Mouse (Mus musculus): ENCODE measurements at regions not wholly inside any gene's neighbourhood (a gene's known extent, or its start where the extent isn't known, plus 50 kb on each side); places are given as distances from the start of the nearest gene placed in this dataset.

DNA sequence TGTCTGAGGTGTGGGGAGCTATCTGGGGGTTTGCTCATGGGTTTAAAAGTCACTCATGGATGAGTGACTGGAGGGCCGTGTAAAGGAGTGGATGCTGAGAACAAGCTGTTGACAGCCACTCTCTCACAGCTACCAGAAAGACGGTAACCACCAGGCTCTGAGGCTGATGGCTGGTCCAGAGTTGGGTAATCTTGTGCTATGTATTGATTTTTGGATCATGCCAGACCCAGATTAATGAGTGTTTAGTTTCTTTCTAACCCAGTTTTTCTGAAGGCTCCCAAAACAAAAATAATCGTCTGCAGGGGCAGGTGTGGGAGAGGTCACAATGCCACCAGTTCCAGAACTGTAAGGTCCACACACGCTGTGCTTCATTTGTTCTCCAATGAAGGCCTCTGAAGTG lies 144.9 kb downstream of the Gadd45g start:
- WGBS: 83% methylated on average over 4 of the region's 4 CpGs
- no peak for ATAC-seq

DNA sequence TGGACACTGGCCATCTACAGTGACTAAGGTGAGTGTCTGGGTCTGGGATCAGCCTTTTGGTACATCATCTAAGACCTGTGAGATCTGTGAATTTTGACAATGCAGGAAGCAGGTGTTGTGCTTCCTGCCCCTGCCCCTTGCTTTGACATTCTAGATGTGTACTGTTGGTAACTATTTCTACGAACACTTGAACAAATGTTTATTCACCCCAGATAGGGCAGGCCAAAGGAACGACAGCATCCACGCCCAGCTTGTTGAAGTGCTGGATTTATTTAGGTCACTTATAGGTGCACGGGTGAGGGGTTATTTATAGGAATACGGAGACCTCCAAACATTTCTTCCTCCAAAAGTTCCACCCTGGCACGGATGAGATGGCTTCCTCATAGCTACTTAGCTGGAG lies 146.4 kb downstream of the Gadd45g start:
- H3K4me1 ChIP-seq (ENCODE audit: control insufficient read depth, insufficient read depth, low read depth, low read length): no peaks in the 10 kb centered on the region
- no peaks in the 10 kb centered on the region for H3K27me3 ChIP-seq (replicated peaks; ENCODE audit: control insufficient read depth, insufficient read depth, low read length)
- 86% methylated on average over 6 of the region's 6 CpGs for WGBS
- no peak overlapping the region for H3K4me2 ChIP-seq (ENCODE audit: low read length)
- 0 out of 2 replicates have a peak, but pooled peaks cover 2% of the 10 kb centered on the region for H3K9me3 ChIP-seq (ENCODE audit: control insufficient read depth, low read length)
- no peak for ATAC-seq
- H3K36me3 ChIP-seq (ENCODE audit: control insufficient read depth, insufficient read depth, low read length): no peaks in the 10 kb centered on the region
- no peak overlapping the region for H3K27ac ChIP-seq (ENCODE audit: low read depth, low read length)
- no peak overlapping the region for H3K4me3 ChIP-seq (ENCODE audit: low read length)
- H3K9ac ChIP-seq (ENCODE audit: low read depth, low read length): no peak overlapping the region

More for the DNA sequence above, 144.9 kb downstream of the Gadd45g start:
- Histone ChIP-seq H3K4me3 (ENCODE audit: low read length) (no peak overlapping the region), H3K27me3 (replicated peaks; ENCODE audit: control insufficient read depth, insufficient read depth, low read length) (no peaks in the 10 kb centered on the region), H3K36me3 (ENCODE audit: control insufficient read depth, insufficient read depth, low read length) (no peaks in the 10 kb centered on the region), H3K27ac (ENCODE audit: low read depth, low read length) (no peak overlapping the region), H3K4me1 (ENCODE audit: control insufficient read depth, insufficient read depth, low read depth, low read length) (no peaks in the 10 kb centered on the region), H3K9ac (ENCODE audit: low read depth, low read length) (no peak overlapping the region), H3K9me3 (ENCODE audit: control insufficient read depth, low read length) (0 out of 2 replicates have a peak, but pooled peaks cover 2% of the 10 kb centered on the region), H3K4me2 (ENCODE audit: low read length) (no peak overlapping the region)

DNA sequence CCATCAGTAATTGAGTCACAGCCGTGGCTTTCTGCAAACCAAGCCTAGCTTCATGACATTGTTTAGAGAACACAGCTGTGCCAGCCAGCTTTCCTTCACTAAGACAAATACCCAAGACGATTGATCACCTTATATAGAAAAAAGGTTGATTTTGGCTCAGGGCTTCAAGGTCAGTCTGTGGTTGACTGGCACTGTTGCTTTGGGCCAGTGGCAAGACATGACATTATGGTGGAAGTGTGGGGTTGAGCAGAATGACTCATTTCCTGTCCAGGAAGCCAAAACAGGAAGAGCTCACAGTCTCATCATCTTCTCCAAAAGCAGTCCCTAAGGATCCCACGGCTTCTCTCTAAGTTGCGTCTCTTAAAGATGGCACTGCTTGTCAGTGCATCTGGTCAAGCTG lies 149.7 kb downstream of the Gadd45g start:
- 70% methylated on average over 4 of the region's 4 CpGs for WGBS
- no peak for ATAC-seq
- no peaks in the 10 kb centered on the region for H3K36me3 ChIP-seq (ENCODE audit: control insufficient read depth, insufficient read depth, low read length)
- H3K4me3 ChIP-seq (ENCODE audit: low read length): no peak overlapping the region
- H3K27ac ChIP-seq (ENCODE audit: low read depth, low read length): no peak overlapping the region
- no peak overlapping the region for H3K9ac ChIP-seq (ENCODE audit: low read depth, low read length)
- H3K27me3 ChIP-seq (replicated peaks; ENCODE audit: control insufficient read depth, insufficient read depth, low read length): no peaks in the 10 kb centered on the region
- H3K4me1 ChIP-seq (ENCODE audit: control insufficient read depth, insufficient read depth, low read depth, low read length): no peaks in the 10 kb centered on the region
- H3K4me2 ChIP-seq (ENCODE audit: low read length): no peak overlapping the region
- 0 out of 2 replicates have a peak, but pooled peaks cover 2% of the 10 kb centered on the region for H3K9me3 ChIP-seq (ENCODE audit: control insufficient read depth, low read length)

GRCm38 (mm10) chr13:51998542-51998941 lies 152.1 kb downstream of the Gadd45g start:
- Histone ChIP-seq H3K4me1 (ENCODE audit: control insufficient read depth, insufficient read depth, low read depth, low read length) (no peaks in the 10 kb centered on the region), H3K4me3 (ENCODE audit: low read length) (no peak overlapping the region), H3K36me3 (ENCODE audit: control insufficient read depth, insufficient read depth, low read length) (no peaks in the 10 kb centered on the region), H3K4me2 (ENCODE audit: low read length) (no peak overlapping the region), H3K9ac (ENCODE audit: low read depth, low read length) (no peak overlapping the region), H3K9me3 (ENCODE audit: control insufficient read depth, low read length) (0 out of 2 replicates have a peak, but pooled peaks cover 2% of the 10 kb centered on the region), H3K27me3 (replicated peaks; ENCODE audit: control insufficient read depth, insufficient read depth, low read length) (no peaks in the 10 kb centered on the region), H3K27ac (ENCODE audit: low read depth, low read length) (no peak overlapping the region)
- ATAC-seq: no peak
- 98% methylated on average over 7 of the region's 7 CpGs for WGBS

- Histone ChIP-seq H3K4me3 (ENCODE audit: low read length) (no peak overlapping the region), H3K4me1 (ENCODE audit: control insufficient read depth, insufficient read depth, low read depth, low read length) (no peaks in the 10 kb centered on the region), H3K9ac (ENCODE audit: low read depth, low read length) (no peak overlapping the region), H3K36me3 (ENCODE audit: control insufficient read depth, insufficient read depth, low read length) (no peaks in the 10 kb centered on the region), H3K9me3 (ENCODE audit: control insufficient read depth, low read length) (no peaks in the 10 kb centered on the region), H3K4me2 (ENCODE audit: low read length) (no peak overlapping the region), H3K27ac (ENCODE audit: low read depth, low read length) (no peak overlapping the region), H3K27me3 (replicated peaks; ENCODE audit: control insufficient read depth, insufficient read depth, low read length) (no peaks in the 10 kb centered on the region; the same call in 1 of the 2 replicates)
- 83% methylated on average over 12 of the region's 12 CpGs for WGBS
- ATAC-seq: no peak
Measured at GRCm38 (mm10) chr13:52001811-52002210, 155.3 kb downstream of the Gadd45g start.

DNA sequence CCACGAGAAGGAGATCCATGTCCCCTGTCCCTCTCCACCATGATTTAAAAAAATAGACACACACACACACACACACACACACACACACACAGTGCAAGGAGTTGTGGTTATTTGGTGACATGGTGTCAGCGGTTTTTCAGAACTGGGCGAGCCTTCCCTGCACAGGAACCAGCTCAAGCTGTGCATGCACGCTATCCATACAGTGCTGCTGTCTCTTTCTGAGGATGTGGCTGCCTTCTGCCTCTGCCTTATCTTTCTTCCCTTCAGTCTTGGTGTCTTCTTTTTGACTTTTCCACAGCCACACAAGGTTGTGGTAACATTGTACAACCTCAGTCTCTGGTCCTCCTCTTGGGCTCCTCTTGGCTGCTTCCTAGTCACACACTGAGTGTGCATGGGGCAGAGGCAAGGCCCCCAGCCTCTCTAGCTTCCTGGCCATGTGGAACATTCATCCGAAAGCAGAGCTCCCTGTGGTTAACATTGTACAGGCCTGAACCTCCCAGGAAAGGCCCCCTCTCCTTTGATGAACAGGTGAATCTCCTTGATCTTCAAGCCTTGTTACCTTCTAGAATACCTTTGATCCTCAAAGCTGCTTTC lies 157.6 kb downstream of the Gadd45g start:
- H3K4me3 ChIP-seq (ENCODE audit: low read length): no peak overlapping the region
- no peaks in the 10 kb centered on the region for H3K9me3 ChIP-seq (ENCODE audit: control insufficient read depth, low read length)
- no peak overlapping the region for H3K4me2 ChIP-seq (ENCODE audit: low read length)
- ATAC-seq: no peak
- H3K27ac ChIP-seq (ENCODE audit: low read depth, low read length): no peak overlapping the region
- H3K27me3 ChIP-seq (replicated peaks; ENCODE audit: control insufficient read depth, insufficient read depth, low read length): no peaks in the 10 kb centered on the region; the same call in 1 of the 2 replicates
- H3K4me1 ChIP-seq (ENCODE audit: control insufficient read depth, insufficient read depth, low read depth, low read length): no peaks in the 10 kb centered on the region
- H3K36me3 ChIP-seq (ENCODE audit: control insufficient read depth, insufficient read depth, low read length): no peaks in the 10 kb centered on the region
- H3K9ac ChIP-seq (ENCODE audit: low read depth, low read length): no peak overlapping the region
- WGBS: 85% methylated on average over 5 of the region's 5 CpGs

DNA sequence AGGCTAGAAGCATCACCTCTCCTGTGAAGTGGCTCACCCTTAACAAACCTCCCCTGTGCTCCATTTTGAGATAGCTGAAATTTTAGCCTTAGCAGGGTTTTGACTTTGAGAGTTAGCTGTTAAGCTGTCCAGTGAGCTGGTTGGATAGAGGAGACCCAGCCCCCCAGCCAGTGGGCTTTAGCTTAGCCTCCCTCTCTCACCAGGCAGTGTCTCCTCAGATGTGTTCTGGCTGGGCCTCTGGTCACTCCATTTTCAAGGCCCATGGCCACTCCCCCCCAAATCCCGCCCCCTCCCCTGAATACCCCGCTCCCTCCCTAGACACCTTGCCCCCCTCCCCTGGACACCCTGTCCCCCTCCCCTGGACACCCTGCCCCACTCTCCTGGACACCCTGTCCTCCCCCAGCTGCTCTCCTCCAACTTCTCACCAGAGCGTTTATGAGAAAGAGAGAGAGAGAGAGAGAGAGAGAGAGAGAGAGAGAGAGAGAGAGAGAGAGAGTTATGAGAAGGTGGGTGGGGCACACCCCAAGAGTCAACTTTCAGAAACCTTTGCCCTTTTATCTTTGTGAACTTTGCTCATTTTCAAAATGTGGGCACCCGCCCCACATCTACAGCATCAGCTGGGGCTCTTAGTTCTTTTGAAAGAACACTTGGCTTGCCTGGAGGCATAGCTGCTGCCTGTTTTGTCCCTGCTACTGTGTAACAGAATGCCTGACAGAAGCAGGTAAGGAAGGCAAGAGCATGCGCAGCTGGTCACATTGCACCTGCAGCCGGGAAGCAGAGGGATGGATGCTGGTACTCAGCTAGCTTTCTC lies 161.3 kb downstream of the Gadd45g start:
- H3K36me3 ChIP-seq (ENCODE audit: control insufficient read depth, insufficient read depth, low read length): no peaks in the 10 kb centered on the region
- no peaks in the 10 kb centered on the region for H3K9me3 ChIP-seq (ENCODE audit: control insufficient read depth, low read length)
- WGBS: 77% methylated on average over 6 of the region's 6 CpGs
- no peak overlapping the region for H3K27ac ChIP-seq (ENCODE audit: low read depth, low read length)
- H3K4me3 ChIP-seq (ENCODE audit: low read length): no peak overlapping the region
- H3K4me2 ChIP-seq (ENCODE audit: low read length): no peak overlapping the region
- H3K4me1 ChIP-seq (ENCODE audit: control insufficient read depth, insufficient read depth, low read depth, low read length): no peaks in the 10 kb centered on the region
- ATAC-seq: no peak
- H3K9ac ChIP-seq (ENCODE audit: low read depth, low read length): no peak overlapping the region
- H3K27me3 ChIP-seq (replicated peaks; ENCODE audit: control insufficient read depth, insufficient read depth, low read length): no peaks in the 10 kb centered on the region; the same call in 1 of the 2 replicates

GRCm38 (mm10) chr13:52009231-52009630 lies 162.8 kb downstream of the Gadd45g start:
- no peaks in the 10 kb centered on the region for H3K9me3 ChIP-seq (ENCODE audit: control insufficient read depth, low read length)
- H3K4me3 ChIP-seq (ENCODE audit: low read length): no peak overlapping the region
- H3K4me1 ChIP-seq (ENCODE audit: control insufficient read depth, insufficient read depth, low read depth, low read length): no peaks in the 10 kb centered on the region
- H3K27me3 ChIP-seq (replicated peaks; ENCODE audit: control insufficient read depth, insufficient read depth, low read length): no peaks in the 10 kb centered on the region; the same call in 1 of the 2 replicates
- H3K4me2 ChIP-seq (ENCODE audit: low read length): no peak overlapping the region
- ATAC-seq: no peak
- WGBS: 91% methylated on average over 4 of the region's 4 CpGs
- H3K36me3 ChIP-seq (ENCODE audit: control insufficient read depth, insufficient read depth, low read length): no peaks in the 10 kb centered on the region
- no peak overlapping the region for H3K27ac ChIP-seq (ENCODE audit: low read depth, low read length)
- no peak overlapping the region for H3K9ac ChIP-seq (ENCODE audit: low read depth, low read length)

GRCm38 (mm10) chr13:52009766-52010165 lies 163.3 kb downstream of the Gadd45g start:
- Histone ChIP-seq H3K4me1 (ENCODE audit: control insufficient read depth, insufficient read depth, low read depth, low read length) (peaks cover 2% of the 10 kb centered on the region), H3K27me3 (replicated peaks; ENCODE audit: control insufficient read depth, insufficient read depth, low read length) (no peaks in the 10 kb centered on the region), H3K4me2 (ENCODE audit: low read length) (no peak overlapping the region), H3K9me3 (ENCODE audit: control insufficient read depth, low read length) (no peaks in the 10 kb centered on the region), H3K4me3 (ENCODE audit: low read length) (no peak overlapping the region), H3K9ac (ENCODE audit: low read depth, low read length) (no peak overlapping the region), H3K36me3 (ENCODE audit: control insufficient read depth, insufficient read depth, low read length) (no peaks in the 10 kb centered on the region), H3K27ac (ENCODE audit: low read depth, low read length) (no peak overlapping the region)
- ATAC-seq: no peak
- 91% methylated on average over 6 of the region's 6 CpGs for WGBS

Measured in hindbrain, embryonic 16.5 days (tissue).